Mouse (Mus musculus) heart, embryonic 10.5 days (tissue): ENCODE results near the gene Arid5a. TPM values are rescaled to one million over a fixed set of nuclear protein-coding genes. Genes with fewer than 3 reads are reported as not detected.
A peak's percentile ranks its signal among the peaks of the same experiment; 100 is the strongest.

ENCODE experiments used
- DNase-seq: peaks from one replicate; pipeline ENCODE4 v3.0.0-alpha.2; 2017; ENCODE audit warnings: low spot score
- H3K27ac ChIP-seq: fragments of 300-500 bp; sonication (generic); 2 replicates; pipeline ENCODE4 v1.5.1; 2016; ENCODE audit warnings: mild to moderate bottlenecking
- H3K27me3 ChIP-seq: fragments of 300-500 bp; sonication (generic); 2 replicates; pipeline ENCODE4 v1.6.1; 2016; ENCODE audit warnings: mild to moderate bottlenecking; ENCODE audit not compliant: poor library complexity, insufficient read depth, severe bottlenecking
- H3K36me3 ChIP-seq: fragments of 300-500 bp; sonication (generic); 2 replicates; pipeline ENCODE4 v1.6.1; 2016; ENCODE audit warnings: mild to moderate bottlenecking, moderate library complexity
- H3K4me1 ChIP-seq: fragments of 300-500 bp; sonication (generic); 2 replicates; pipeline ENCODE4 v1.6.1; 2016; ENCODE audit warnings: mild to moderate bottlenecking
- H3K4me3 ChIP-seq: fragments of 300-500 bp; sonication (generic); 2 replicates; pipeline ENCODE4 v1.5.1; 2016; ENCODE audit warnings: mild to moderate bottlenecking, moderate library complexity
- H3K9me3 ChIP-seq: fragments of 300-500 bp; sonication (generic); 2 replicates; pipeline ENCODE4 v1.6.1; 2016; ENCODE audit warnings: mild to moderate bottlenecking, moderate library complexity
- WGBS: fragments of 180-500 bp; shearing (Covaris S2); methylation state at CpG from one replicate; pipeline ENCODE4 v1.1.7; 2016; 5-methylcytosine and 5-hydroxymethylcytosine counted together
- microRNA-seq: library from miRNA; unstranded; fragments of <30 nt; microRNA quantifications from one replicate; pipeline ENCODE4, GENCODE M21; 2017
- polyA plus RNA-seq: library from polyadenylated mRNA; unstranded; fragments of >200 nt; fragmentation: Nextera tagmentation; extraction: Ambion mirVana; gene quantifications from 2 replicates; pipeline ENCODE4 v1.2.1, GENCODE M21; 2016

Arid5a gene
- polyA plus RNA-seq, 1 experiment from 2014 or later, result 5.3 TPM

DNA sequence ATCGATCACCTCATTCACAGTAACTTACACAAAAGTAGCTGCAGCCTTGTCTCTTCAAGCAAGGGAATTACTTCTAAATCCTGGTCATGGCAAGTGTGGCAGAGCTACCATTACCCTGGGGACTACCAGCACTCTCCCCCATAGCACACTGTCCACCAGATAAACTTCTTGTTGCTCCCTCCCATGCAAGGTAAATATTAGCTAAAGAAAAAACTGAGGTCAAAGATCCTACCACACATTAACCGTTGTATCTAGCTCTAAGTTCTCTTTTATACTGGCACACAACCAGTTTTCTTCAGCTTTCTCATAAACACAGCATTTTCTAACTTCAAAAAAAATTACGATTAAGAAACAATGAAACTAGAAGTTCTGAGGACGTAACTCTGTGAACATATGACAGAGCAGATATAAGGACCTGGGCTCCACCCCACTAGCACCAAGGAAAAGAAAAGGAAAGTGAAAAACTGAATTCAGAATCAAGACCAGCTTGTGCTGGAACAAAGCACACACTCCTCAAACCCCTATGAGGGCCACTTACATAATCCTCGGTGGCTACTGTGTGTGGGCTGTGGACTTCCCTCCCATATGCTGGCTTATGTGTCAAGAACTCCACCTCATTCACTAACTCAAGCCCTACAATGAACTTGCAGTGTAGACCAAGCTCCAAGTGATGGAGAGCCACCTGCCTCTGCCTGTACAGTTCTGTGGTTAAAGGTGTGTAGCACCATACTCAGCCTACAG lies 49.6 kb downstream of the Arid5a start:
- WGBS, result 93% methylated on average over 5 of the region's 5 CpGs
- peaks cover 81% of the 10 kb centered on the region for H3K36me3 ChIP-seq
- H3K27me3 ChIP-seq, result no peaks in the 10 kb centered on the region
- H3K4me1 ChIP-seq, result no peaks in the 10 kb centered on the region
- H3K4me3 ChIP-seq, result no peak overlapping the region
- no peaks in the 10 kb centered on the region for H3K9me3 ChIP-seq
- DNase-seq, result no peak
- H3K27ac ChIP-seq, result no peak overlapping the region

DNA sequence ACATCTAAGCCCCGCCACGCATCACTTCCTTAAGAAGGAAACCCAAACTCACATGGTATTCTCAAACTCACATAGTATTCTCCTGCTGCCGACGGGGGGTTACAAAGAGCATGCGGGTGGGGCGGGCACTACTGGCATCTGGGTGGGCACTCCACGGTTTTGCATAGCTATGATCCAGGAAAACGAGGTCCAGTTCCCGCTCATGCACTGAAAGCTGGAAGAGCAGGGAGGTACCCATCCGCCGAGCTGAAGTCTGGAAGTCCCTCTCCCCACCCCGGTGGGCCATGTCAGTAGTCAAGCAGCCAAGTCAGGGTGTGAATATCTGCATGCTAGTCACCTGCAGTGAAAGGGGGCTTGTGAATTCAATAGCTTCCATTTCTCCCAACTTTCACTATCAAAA lies 60.2 kb downstream of the Arid5a start:
- peaks cover 36% of the 10 kb centered on the region for H3K36me3 ChIP-seq
- H3K4me3 ChIP-seq, result peak overlapping the region; percentile 95
- no peak for DNase-seq
- 60% methylated on average over 12 of the region's 12 CpGs for WGBS
- H3K4me1 ChIP-seq, result peaks cover 14% of the 10 kb centered on the region; the same call in 1 of the 2 replicates
- H3K27me3 ChIP-seq, result no peaks in the 10 kb centered on the region
- no peak overlapping the region for H3K27ac ChIP-seq
- H3K9me3 ChIP-seq, result no peaks in the 10 kb centered on the region

DNA sequence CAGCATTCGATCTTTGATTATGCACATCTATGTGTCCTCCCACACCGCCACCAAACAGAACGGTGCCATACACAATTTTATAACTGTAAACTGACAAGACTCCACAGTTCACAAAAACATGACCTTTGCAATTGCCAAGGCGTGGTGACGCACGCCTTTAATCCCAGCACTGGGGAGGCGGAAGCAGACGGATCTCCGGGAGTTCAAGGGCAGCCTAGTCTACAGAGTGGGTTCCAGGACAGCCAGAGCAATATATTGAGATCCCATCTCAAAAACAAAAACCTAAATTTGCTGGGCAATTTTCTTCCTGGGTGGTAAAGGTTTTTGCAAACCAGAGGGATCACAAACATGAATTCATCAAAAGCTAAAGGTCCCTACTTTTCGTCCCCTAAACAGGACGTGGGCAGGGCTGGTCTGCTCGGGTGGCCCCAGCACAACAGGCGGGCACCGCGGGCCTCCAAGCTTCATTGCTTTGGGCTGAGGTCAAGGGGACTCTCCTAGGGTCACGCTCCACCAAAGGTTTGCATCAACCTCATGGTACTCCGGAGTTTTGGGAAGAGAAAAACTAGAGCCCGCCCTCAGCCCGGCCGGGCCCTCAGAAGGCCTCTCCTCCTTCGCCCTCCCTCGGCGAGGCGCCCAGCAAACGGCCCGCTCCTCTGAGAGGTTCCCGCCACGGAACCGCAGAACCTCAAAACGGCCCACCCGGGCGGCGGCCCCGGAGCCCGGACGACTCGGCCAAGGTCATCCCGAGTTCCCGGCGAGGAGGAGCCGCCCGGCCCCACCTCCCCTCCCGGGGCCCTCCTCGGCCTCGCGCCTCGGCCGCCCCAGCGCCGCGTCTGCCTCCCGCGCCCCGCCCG lies 60.8 kb downstream of the Arid5a start:
- DNase-seq, result no peak
- no peaks in the 10 kb centered on the region for H3K27me3 ChIP-seq
- peaks cover 14% of the 10 kb centered on the region; the same call in 1 of the 2 replicates for H3K4me1 ChIP-seq
- peaks cover 31% of the 10 kb centered on the region for H3K36me3 ChIP-seq
- H3K27ac ChIP-seq, result peak overlapping the region; percentile 99
- no peaks in the 10 kb centered on the region for H3K9me3 ChIP-seq
- peak overlapping the region; percentile 95 for H3K4me3 ChIP-seq
- WGBS, result 5% methylated on average over 54 of the region's 55 CpGs

DNA sequence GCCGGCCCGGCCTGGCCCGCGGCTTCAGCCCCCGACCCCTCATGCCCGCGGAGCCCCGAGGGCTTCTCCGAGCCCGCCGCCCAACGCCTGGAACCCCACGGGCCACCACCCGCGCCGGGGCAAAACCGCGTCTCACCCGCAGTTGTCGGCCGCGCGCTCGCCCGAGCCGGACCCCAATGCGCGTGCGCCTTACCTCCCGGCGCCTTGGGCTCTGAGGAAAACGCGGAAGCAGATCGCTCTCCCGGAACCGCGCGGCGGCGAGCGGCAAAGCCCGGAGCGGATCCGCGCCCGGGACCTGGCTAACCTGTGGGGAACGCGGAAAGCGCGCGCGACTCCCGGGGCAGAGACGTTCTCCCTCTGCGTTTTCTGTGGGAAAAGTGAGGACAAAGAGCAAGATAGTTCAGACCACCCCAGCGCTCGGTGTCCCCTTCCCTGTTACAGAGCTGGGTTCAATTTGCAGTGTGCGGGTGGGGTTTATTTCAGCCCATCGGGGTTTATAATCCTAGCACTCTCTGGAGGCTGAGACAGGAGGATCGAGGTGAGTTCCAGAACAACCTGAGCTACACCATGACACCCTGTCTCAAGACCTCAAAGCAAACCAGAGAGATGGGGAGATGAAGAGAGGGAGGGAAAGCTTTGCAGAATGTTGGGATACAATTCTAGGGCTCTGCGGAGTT lies 61.6 kb downstream of the Arid5a start, which contains the start of gene Kansl3:
Gene Kansl3 (minus strand): TSS at position 213 of the 677 bp plus-strand sequence.
- H3K36me3 ChIP-seq, result peaks cover 23% of the 10 kb centered on the region
- H3K4me3 ChIP-seq, result peak within 1 kb of the TSS; percentile 95
- H3K27ac ChIP-seq, result peak within 1 kb of the TSS; percentile 99
- WGBS, result 3% methylated on average over 61 of the region's 61 CpGs
- DNase-seq, result peak; percentile 94
- H3K27me3 ChIP-seq, result 0 out of 2 replicates have a peak, but pooled peaks cover 3% of the 10 kb centered on the region
- peaks cover 14% of the 10 kb centered on the region; the same call in 1 of the 2 replicates for H3K4me1 ChIP-seq
- H3K9me3 ChIP-seq, result no peaks in the 10 kb centered on the region

DNA sequence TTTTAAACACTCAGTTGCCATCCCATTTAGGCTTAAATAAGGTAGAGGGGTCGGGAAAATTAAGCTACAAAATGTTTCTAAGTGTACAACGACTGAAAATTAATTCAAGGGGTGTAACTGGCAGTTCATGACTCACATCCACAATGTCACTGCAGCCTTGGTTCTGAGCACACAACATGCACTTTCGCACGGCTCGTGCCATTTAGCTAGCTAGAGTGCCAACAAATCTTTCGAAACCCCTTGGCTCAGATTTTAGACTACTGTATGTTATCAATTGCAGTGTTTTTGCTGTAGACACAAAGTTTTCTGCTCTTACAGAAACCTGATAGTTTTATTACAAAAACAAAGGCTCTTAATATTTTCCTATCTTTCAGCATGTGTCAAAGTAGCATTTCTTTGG lies 63.4 kb downstream of the Arid5a start:
- H3K36me3 ChIP-seq, result peaks cover 7% of the 10 kb centered on the region
- H3K27me3 ChIP-seq, result 0 out of 2 replicates have a peak, but pooled peaks cover 8% of the 10 kb centered on the region
- no peak overlapping the region for H3K4me3 ChIP-seq
- no peak for DNase-seq
- WGBS, result 84% methylated on average over 6 of the region's 6 CpGs
- H3K4me1 ChIP-seq, result peaks cover 14% of the 10 kb centered on the region; the same call in 1 of the 2 replicates
- no peak overlapping the region for H3K27ac ChIP-seq
- H3K9me3 ChIP-seq, result no peaks in the 10 kb centered on the region

DNA sequence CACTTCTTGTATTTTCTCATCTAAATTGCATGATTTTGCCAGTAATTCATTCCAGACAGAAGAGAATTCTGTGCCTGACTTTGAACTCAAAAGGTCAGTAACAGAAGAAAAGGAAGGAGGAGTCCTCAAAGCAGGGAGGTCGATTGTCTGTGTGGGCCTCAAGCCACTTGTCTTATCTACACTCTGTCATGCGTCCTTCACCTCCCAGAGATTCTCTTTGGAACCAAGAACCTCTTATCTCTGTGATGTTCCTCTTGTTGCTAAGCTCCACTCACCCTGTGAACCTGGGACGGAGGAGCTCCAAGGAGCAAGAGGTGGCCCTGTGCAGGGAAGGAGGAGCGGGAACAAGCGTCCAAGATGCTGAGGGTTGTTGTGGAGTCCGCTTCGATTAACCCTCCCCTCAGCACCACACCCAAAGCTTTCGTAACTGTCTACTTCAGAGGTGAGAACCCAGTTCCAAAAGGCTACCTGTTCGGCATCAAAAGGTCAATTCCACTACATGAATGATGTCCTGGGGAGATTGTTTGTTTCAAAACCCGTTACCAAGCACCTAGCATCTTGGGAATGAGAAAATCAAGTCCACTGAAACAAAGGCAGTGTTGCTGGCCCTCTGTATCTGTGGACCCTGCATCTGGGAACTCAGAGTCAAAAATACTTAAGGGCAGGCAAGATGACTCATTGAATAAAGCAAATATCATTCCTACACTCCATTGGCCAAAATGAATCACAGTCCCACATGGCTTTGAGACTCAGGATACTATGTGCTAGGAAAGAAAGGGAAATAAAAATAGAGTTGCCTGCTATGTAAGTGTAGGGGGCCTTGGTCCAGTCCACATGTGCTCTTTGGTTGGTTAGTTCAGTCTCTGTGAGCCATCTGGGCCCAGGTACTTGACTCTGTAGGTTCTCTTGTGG lies 64.7 kb downstream of the Arid5a start, which contains the start of gene Fer1l5:
Gene Fer1l5 (plus strand): TSS at position 358 of the 912 bp plus-strand sequence.
- peaks cover 14% of the 10 kb centered on the region; the same call in 1 of the 2 replicates for H3K4me1 ChIP-seq
- WGBS, result 55% methylated on average over 10 of the region's 10 CpGs
- H3K36me3 ChIP-seq, result no peaks in the 10 kb centered on the region
- H3K9me3 ChIP-seq, result no peaks in the 10 kb centered on the region
- 0 out of 2 replicates have a peak, but pooled peaks cover 8% of the 10 kb centered on the region for H3K27me3 ChIP-seq
- H3K4me3 ChIP-seq, result no peak within 1 kb of the TSS
- H3K27ac ChIP-seq, result no peak within 1 kb of the TSS
- no peak for DNase-seq

Small RNA genes lying within 50 kb of the gene (microRNA-seq; reads per million reads assigned to microRNA genes)
- gene Mir6898, result 0.76 reads per million

Other genes with a start within 250 kb of the Arid5a start
- 3.5 and 5.7 TPM in 2 replicates for gene Hs6st1, start 239.3 kb upstream of the Arid5a start, polyA plus RNA-seq
- 45.8 and 51.9 TPM in 2 replicates for gene Uggt1, start 63.0 kb upstream of the Arid5a start, polyA plus RNA-seq
- 1.6 and 2.3 TPM in 2 replicates for gene Neurl3, start 33.1 kb upstream of the Arid5a start, polyA plus RNA-seq
- 46.7 and 52.1 TPM in 2 replicates for gene Kansl3, start 61.4 kb downstream of the Arid5a start, polyA plus RNA-seq
- gene Fer1l5, start 64.6 kb downstream of the Arid5a start, polyA plus RNA-seq, result 0.74 and 1.3 TPM in 2 replicates
- gene Lman2l, start 137.5 kb downstream of the Arid5a start, polyA plus RNA-seq, result 53.7 and 57.8 TPM in 2 replicates
- 7.1 and 8.6 TPM in 2 replicates for gene Cnnm4, start 163.9 kb downstream of the Arid5a start, polyA plus RNA-seq
- 1.5 and 2.5 TPM in 2 replicates for gene Cnnm3, start 204.1 kb downstream of the Arid5a start, polyA plus RNA-seq
- gene Ankrd23, start 229.2 kb downstream of the Arid5a start, polyA plus RNA-seq, result 16.7 and 19.0 TPM in 2 replicates
- gene Gm42417, start 231.7 kb downstream of the Arid5a start, polyA plus RNA-seq, result 0.20 and 1.0 TPM in 2 replicates
- 23.9 and 24.5 TPM in 2 replicates for gene Ankrd39, start 239.7 kb downstream of the Arid5a start, polyA plus RNA-seq